Mouse (Mus musculus): ENCODE data around the gene Sec31a. TPM values are rescaled to one million over a fixed set of nuclear protein-coding genes. Genes with fewer than 3 reads are reported as not detected.
"Not testable (repeated sequence)": the region's sequence is repeated elsewhere in the genome, so short reads cannot be mapped to it uniquely, and the experiment has no call there.

Sec31a gene
- polyA plus RNA-seq, 1 experiment from 2014 or later: 125 TPM

DNA sequence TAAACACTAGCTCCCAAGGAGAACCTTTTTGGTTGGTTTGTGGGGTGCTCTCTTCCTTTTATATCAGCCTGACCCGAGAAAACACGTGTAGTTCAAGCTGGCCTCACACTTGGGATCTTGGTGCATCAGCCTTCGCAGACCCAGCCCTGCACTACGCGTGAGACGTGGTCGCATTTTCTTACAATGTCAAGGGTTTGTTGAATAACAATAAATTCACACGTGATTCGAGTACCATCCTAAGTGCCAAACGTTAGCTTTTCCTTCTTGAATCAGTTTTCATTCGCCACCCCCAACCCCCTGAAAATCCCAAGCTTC, 14.0 kb upstream of the Sec31a start:
- 4% methylated on average over 11 of the region's 11 CpGs for WGBS
- Histone ChIP-seq H3K36me3 (ENCODE audit: control insufficient read depth, insufficient read depth, low read length) (peaks cover 21% of the 10 kb centered on the region), H3K9me3 (ENCODE audit: control insufficient read depth, low read length) (no peaks in the 10 kb centered on the region), H3K4me3 (ENCODE audit: low read depth, low read length) (peak overlapping the region; percentile 76), H3K27ac (ENCODE audit: low read depth, low read length) (peak overlapping the region; percentile 73), H3K4me1 (replicated peaks; ENCODE audit: control insufficient read depth, insufficient read depth, low read length) (peaks cover 29% of the 10 kb centered on the region), H3K27me3 (replicated peaks; ENCODE audit: control insufficient read depth, insufficient read depth, low read length) (no peaks in the 10 kb centered on the region), H3K9ac (ENCODE audit: low read depth, low read length) (peak overlapping the region; percentile 95), H3K4me2 (peak overlapping the region; percentile 97)
- ATAC-seq (replicated peaks; ENCODE audit: low FRiP score): 0 out of 2 replicates have a peak, but pooled peaks have one; percentile 11
- no peak for DNase-seq (ENCODE audit: low spot score)

DNA sequence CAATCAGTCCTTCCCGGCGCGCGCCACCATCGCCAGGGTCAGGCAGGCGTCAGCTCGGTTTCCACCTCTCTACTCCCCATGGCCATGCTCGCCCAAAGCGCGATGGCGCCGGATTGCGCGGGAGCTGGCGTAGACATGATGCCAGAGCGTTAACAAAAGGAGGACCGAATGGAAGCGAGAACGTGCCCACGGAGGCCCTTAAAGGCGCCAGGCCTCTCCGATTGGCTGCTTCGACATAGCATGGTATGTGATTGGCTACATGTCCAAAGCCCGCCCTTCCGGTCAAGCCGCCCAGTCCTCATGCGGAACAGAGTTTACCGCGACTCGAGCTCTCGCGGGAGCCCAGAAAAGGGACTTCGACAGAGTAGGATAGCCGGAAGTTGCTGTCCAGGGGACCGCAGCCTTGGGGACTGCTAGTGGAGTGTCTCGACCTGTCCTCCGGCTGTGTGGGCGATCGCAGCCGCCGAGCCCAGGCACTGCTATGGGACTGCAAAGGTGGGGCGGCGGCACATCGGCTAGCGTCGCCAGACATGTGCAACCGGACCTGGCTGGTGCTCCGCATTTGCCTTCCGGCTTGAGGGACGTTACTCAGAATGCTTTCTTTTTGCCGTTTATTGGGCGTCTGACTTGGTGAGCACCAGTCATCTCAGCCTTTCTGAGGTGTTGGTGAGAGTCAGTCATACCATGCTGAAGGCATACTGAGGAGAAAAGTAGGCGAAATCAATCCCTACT, 13.5 kb upstream of the Sec31a start:
- H3K4me2 ChIP-seq: peak overlapping the region; percentile 97
- DNase-seq (ENCODE audit: low spot score) (peak; percentile 92), ATAC-seq (replicated peaks; ENCODE audit: low FRiP score) (peak; percentile 98)
- peak overlapping the region; percentile 86 for H3K27ac ChIP-seq (ENCODE audit: low read depth, low read length)
- peak overlapping the region; percentile 76 for H3K4me3 ChIP-seq (ENCODE audit: low read depth, low read length)
- no peaks in the 10 kb centered on the region for H3K27me3 ChIP-seq (replicated peaks; ENCODE audit: control insufficient read depth, insufficient read depth, low read length)
- WGBS: under 1% methylated on average over 53 of the region's 53 CpGs
- H3K4me1 ChIP-seq (replicated peaks; ENCODE audit: control insufficient read depth, insufficient read depth, low read length): peaks cover 34% of the 10 kb centered on the region
- H3K9ac ChIP-seq (ENCODE audit: low read depth, low read length): peak overlapping the region; percentile 95
- no peaks in the 10 kb centered on the region for H3K9me3 ChIP-seq (ENCODE audit: control insufficient read depth, low read length)
- H3K36me3 ChIP-seq (ENCODE audit: control insufficient read depth, insufficient read depth, low read length): peaks cover 24% of the 10 kb centered on the region

DNA sequence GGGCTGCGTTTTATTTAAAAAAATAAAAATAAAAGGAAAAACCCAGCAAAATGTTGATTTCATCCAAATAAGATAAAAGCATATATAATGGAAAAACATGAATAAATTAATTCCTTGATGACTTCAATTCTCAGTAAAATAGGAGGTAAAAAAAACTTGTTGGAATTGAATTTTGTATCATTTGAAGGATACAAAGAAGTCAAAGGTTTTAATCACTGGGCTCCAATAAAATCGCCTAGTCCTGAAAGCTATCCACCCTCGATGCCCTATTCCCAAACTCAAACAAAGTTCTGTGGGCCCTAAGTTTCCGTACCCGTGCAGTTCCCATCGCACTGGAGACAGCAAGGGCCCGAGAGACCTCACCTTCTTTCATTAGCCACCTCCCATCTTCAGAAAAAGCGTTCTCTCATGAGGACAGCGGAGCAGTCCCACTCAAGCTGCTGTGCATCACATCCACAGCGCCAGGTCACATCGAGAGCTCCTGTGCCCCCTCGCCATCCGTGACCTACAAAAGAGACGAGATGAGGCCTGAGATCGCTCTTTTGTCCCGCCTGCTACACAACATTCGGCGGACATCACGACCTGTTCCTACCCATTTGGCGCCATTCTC, 12.8 kb upstream of the Sec31a start:
- Histone ChIP-seq H3K36me3 (ENCODE audit: control insufficient read depth, insufficient read depth, low read length) (peaks cover 30% of the 10 kb centered on the region), H3K9ac (ENCODE audit: low read depth, low read length) (peak overlapping the region; percentile 95), H3K4me1 (replicated peaks; ENCODE audit: control insufficient read depth, insufficient read depth, low read length) (peaks cover 40% of the 10 kb centered on the region), H3K9me3 (ENCODE audit: control insufficient read depth, low read length) (no peaks in the 10 kb centered on the region), H3K4me3 (ENCODE audit: low read depth, low read length) (peak overlapping the region; percentile 76), H3K27me3 (replicated peaks; ENCODE audit: control insufficient read depth, insufficient read depth, low read length) (no peaks in the 10 kb centered on the region), H3K27ac (ENCODE audit: low read depth, low read length) (peak overlapping the region; percentile 86), H3K4me2 (peak overlapping the region; percentile 97)
- ATAC-seq (replicated peaks; ENCODE audit: low FRiP score): peak; percentile 39
- under 1% methylated on average over 20 of the region's 20 CpGs for WGBS
- no peak for DNase-seq (ENCODE audit: low spot score)

DNA sequence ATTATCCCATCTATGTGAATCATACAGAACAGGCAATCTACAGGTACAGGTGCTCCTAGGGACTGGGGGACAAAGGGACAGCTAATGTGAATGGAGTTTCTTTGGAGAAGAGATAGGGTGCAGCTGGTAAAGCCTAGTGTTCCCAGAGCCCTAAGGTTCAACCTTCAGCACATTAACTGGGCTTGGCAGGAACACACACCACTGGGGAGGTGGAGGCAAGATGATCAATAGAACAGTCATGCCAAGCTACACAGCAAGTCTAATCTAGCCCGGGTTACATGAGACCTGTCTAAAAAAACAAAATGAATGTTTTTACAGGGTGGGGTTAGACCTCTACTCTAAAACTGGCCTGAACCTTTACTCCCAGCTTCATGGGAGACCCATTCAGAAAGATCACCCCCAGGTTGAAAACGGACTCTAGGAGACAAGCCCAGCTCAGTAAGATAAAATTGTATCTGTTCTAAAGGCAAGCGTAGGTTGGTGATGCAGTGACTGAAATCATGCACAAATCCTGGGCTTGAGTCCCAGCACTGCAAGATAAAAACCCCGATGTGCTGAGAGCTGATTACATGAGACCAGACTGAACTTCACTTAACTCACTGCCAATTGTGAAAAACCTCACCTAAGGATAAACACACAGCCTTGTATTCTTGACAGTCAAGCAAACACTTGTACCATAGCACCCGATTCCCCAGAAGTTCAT, 12.1 kb upstream of the Sec31a start:
- Histone ChIP-seq H3K27me3 (replicated peaks; ENCODE audit: control insufficient read depth, insufficient read depth, low read length) (no peaks in the 10 kb centered on the region), H3K4me2 (peak overlapping the region; percentile 97), H3K36me3 (ENCODE audit: control insufficient read depth, insufficient read depth, low read length) (peaks cover 35% of the 10 kb centered on the region), H3K9me3 (ENCODE audit: control insufficient read depth, low read length) (no peaks in the 10 kb centered on the region), H3K9ac (ENCODE audit: low read depth, low read length) (peak overlapping the region; percentile 73), H3K27ac (ENCODE audit: low read depth, low read length) (peak overlapping the region; percentile 6; the same call in 1 of the 2 replicates), H3K4me3 (ENCODE audit: low read depth, low read length) (peak overlapping the region; percentile 76), H3K4me1 (replicated peaks; ENCODE audit: control insufficient read depth, insufficient read depth, low read length) (peaks cover 42% of the 10 kb centered on the region)
- 7% methylated on average over 5 of the region's 5 CpGs for WGBS
- DNase-seq (ENCODE audit: low spot score) (no peak), ATAC-seq (replicated peaks; ENCODE audit: low FRiP score) (no peak)

DNA sequence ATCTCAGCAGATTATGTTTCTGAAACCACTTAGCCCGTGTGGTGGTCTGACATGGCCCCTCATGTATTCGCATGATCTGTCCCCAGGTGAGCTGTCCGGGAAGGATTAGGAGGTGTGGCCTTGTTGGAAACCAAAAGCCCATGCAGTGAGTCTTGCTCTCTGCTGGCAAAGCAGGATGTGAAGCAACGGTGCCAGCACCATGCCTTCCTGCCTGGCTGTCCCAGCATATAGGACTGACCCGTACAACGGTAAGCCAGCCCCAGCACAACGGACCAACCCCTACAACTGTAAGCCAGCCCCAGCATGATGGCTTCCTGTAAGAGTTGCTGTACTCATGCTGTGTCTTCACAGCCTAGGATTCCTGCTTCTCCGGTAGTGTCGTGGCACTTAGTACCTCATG, 11.2 kb upstream of the Sec31a start:
- Histone ChIP-seq H3K4me1 (replicated peaks; ENCODE audit: control insufficient read depth, insufficient read depth, low read length) (peaks cover 42% of the 10 kb centered on the region), H3K27me3 (replicated peaks; ENCODE audit: control insufficient read depth, insufficient read depth, low read length) (no peaks in the 10 kb centered on the region), H3K36me3 (ENCODE audit: control insufficient read depth, insufficient read depth, low read length) (peaks cover 44% of the 10 kb centered on the region), H3K9me3 (ENCODE audit: control insufficient read depth, low read length) (no peaks in the 10 kb centered on the region), H3K27ac (ENCODE audit: low read depth, low read length) (no peak overlapping the region), H3K4me3 (ENCODE audit: low read depth, low read length) (peak overlapping the region; percentile 76), H3K4me2 (peak overlapping the region; percentile 97), H3K9ac (ENCODE audit: low read depth, low read length) (peak overlapping the region; percentile 73)
- 56% methylated on average over 9 of the region's 9 CpGs for WGBS
- ATAC-seq (replicated peaks; ENCODE audit: low FRiP score) (no peak), DNase-seq (ENCODE audit: low spot score) (no peak)

DNA sequence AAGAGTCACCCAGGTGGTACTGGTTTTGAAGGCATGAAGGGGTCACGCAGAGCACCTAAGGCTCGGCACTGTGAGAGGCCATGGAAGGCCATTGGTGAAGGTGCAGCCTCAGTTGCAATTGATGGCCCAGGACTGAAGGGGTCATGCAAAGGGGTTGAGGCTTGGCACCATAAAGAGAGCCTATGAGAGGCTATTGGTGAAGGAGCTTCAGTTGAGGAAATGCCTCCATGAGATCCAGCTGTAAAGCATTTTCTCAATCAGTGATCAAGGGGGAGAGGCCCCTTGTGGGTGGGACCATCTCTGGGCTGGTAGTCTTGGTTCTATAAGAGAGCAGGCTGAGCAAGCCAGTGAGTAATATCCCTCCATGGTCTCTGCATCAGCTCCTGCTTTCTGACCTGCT, 9.8 kb upstream of the Sec31a start:
- not testable (repeated sequence) for DNase-seq (ENCODE audit: low spot score); H3K27ac ChIP-seq (ENCODE audit: low read depth, low read length); H3K4me3 ChIP-seq (ENCODE audit: low read depth, low read length); H3K27me3 ChIP-seq (replicated peaks; ENCODE audit: control insufficient read depth, insufficient read depth, low read length); H3K9ac ChIP-seq (ENCODE audit: low read depth, low read length); ATAC-seq (replicated peaks; ENCODE audit: low FRiP score); H3K9me3 ChIP-seq (ENCODE audit: control insufficient read depth, low read length)
- H3K4me2 ChIP-seq: peak overlapping the region; percentile 97; the same call in 1 of the 2 replicates
- peaks cover 37% of the 10 kb centered on the region for H3K4me1 ChIP-seq (replicated peaks; ENCODE audit: control insufficient read depth, insufficient read depth, low read length)
- WGBS: 93% methylated on average over 2 of the region's 2 CpGs
- H3K36me3 ChIP-seq (ENCODE audit: control insufficient read depth, insufficient read depth, low read length): peaks cover 53% of the 10 kb centered on the region

DNA sequence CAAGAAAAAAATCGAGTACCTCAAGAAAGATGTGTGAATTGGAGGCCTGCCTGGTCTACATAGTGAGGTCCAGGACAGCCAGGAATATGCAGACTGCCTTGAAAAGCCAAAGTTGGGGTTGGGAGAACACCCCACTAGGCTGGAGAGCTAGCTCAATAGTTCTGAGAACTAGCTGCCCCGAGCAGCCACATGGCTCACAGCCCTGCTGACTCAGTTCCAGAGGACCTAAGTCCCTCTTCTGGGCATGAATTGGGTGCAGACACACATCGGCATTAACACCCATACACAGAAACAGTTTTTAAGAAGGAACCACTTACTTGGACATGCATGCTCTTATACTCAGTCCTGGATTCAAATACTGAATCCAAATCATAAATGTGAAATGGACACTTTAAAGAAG, 8.2 kb upstream of the Sec31a start:
- ATAC-seq (replicated peaks; ENCODE audit: low FRiP score): no peak
- Histone ChIP-seq H3K27ac (ENCODE audit: low read depth, low read length) (no peak overlapping the region; the same call in 1 of the 2 replicates), H3K4me3 (ENCODE audit: low read depth, low read length) (0 out of 2 replicates have a peak overlapping the region, but pooled peaks have one; percentile 2)

DNA sequence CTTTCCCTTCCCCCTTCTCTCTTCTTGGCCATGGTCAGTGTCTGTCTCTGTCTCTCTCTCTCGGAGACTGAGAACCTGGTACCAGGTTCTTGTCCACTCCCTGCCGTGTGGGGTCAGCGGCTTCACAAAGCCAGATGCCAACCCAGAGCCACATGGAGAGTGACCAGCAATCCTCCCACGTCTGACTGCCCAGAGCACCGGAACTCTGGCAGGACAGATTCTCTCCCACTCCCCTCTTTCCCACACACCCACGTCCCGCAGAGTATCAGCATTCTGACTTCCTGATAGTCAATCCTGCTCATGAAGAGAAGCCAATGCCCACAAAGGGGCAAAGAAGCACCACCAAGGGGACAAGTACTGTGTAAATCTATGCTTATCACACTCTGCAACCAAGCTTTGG, 7.6 kb upstream of the Sec31a start:
- H3K27me3 ChIP-seq (replicated peaks; ENCODE audit: control insufficient read depth, insufficient read depth, low read length): no peaks in the 10 kb centered on the region
- 71% methylated on average over 7 of the region's 7 CpGs for WGBS
- peaks cover 66% of the 10 kb centered on the region for H3K36me3 ChIP-seq (ENCODE audit: control insufficient read depth, insufficient read depth, low read length)
- H3K27ac ChIP-seq (ENCODE audit: low read depth, low read length): no peak overlapping the region
- H3K4me3 ChIP-seq (ENCODE audit: low read depth, low read length): no peak overlapping the region
- no peak overlapping the region for H3K4me2 ChIP-seq
- H3K9ac ChIP-seq (ENCODE audit: low read depth, low read length): no peak overlapping the region
- H3K9me3 ChIP-seq (ENCODE audit: control insufficient read depth, low read length): no peaks in the 10 kb centered on the region
- ATAC-seq (replicated peaks; ENCODE audit: low FRiP score): no peak
- no peak for DNase-seq (ENCODE audit: low spot score)
- peaks cover 33% of the 10 kb centered on the region for H3K4me1 ChIP-seq (replicated peaks; ENCODE audit: control insufficient read depth, insufficient read depth, low read length)

More for the DNA sequence above, 8.2 kb upstream of the Sec31a start:
- H3K36me3 ChIP-seq (ENCODE audit: control insufficient read depth, insufficient read depth, low read length): peaks cover 63% of the 10 kb centered on the region
- no peaks in the 10 kb centered on the region for H3K27me3 ChIP-seq (replicated peaks; ENCODE audit: control insufficient read depth, insufficient read depth, low read length)
- peak overlapping the region; percentile 39 for H3K4me2 ChIP-seq
- no peaks in the 10 kb centered on the region for H3K9me3 ChIP-seq (ENCODE audit: control insufficient read depth, low read length)
- H3K4me1 ChIP-seq (replicated peaks; ENCODE audit: control insufficient read depth, insufficient read depth, low read length): peaks cover 33% of the 10 kb centered on the region
- 69% methylated on average over 3 of the region's 3 CpGs for WGBS
- 0 out of 2 replicates have a peak overlapping the region, but pooled peaks have one; percentile 8 for H3K9ac ChIP-seq (ENCODE audit: low read depth, low read length)
- no peak for DNase-seq (ENCODE audit: low spot score)

Data from liver, embryonic 11.5 days (tissue).